Mouse (Mus musculus): ENCODE results near the gene Arhgef3. TPM values are rescaled to one million over a fixed set of nuclear protein-coding genes. Genes with fewer than 3 reads are reported as not detected.

Arhgef3 gene
- polyA plus RNA-seq, 1 experiment from 2014 or later = 26.6 TPM

DNA sequence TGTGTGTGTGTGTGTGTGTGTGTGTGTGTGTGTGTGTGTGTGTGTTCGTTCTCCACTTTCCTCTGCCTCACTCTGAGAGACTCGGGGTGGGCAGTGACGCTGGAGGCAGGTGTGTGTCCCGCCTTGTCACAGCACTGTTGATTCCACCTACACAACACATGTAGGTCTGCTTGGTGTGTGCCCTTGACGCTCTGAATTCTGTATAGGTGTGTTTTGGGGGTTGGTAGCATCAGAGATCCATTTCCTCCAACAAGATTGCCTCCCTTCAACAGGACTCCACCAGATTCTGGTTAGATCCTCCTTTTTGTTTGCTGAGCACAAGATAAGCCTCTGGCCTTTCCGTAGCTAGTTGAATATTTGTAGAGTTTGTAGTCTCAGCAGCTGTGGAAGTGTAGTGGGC is 222.5 kb downstream of the Arhgef3 start:
- Histone ChIP-seq H3K4me1 (replicated peaks) (peaks cover 48% of the 10 kb centered on the region), H3K4me2 (peak overlapping the region; percentile 95), H3K27me3 (peaks cover 12% of the 10 kb centered on the region), H3K4me3 (replicated peaks) (peak overlapping the region; percentile 66), H3K9ac (replicated peaks) (peak overlapping the region; percentile 71), H3K27ac (no peak overlapping the region), H3K36me3 (no peaks in the 10 kb centered on the region), H3K9me3 (no peaks in the 10 kb centered on the region)
- no peak for ATAC-seq (ENCODE audit: insufficient number of reproducible peaks, insufficient read depth, low FRiP score, low TSS enrichment, low read depth)
- 67% methylated on average over 6 of the region's 6 CpGs for WGBS

GRCm38 (mm10) chr14:27338034-27338708 is 223.5 kb downstream of the Arhgef3 start:
- ATAC-seq (ENCODE audit: insufficient number of reproducible peaks, insufficient read depth, low FRiP score, low TSS enrichment, low read depth) = no peak
- 37% methylated on average over 12 of the region's 12 CpGs for WGBS
- Histone ChIP-seq H3K9me3 (no peaks in the 10 kb centered on the region), H3K27me3 (peaks cover 12% of the 10 kb centered on the region), H3K4me1 (replicated peaks) (peaks cover 43% of the 10 kb centered on the region), H3K4me3 (replicated peaks) (peak overlapping the region; percentile 66), H3K9ac (replicated peaks) (no peak overlapping the region), H3K36me3 (no peaks in the 10 kb centered on the region), H3K27ac (no peak overlapping the region), H3K4me2 (peak overlapping the region; percentile 95)

- Histone ChIP-seq H3K27ac (no peak overlapping the region), H3K4me2 (no peak overlapping the region), H3K36me3 (no peaks in the 10 kb centered on the region), H3K4me3 (replicated peaks) (no peak overlapping the region), H3K27me3 (peaks cover 12% of the 10 kb centered on the region), H3K4me1 (replicated peaks) (peaks cover 46% of the 10 kb centered on the region), H3K9ac (replicated peaks) (no peak overlapping the region), H3K9me3 (0 out of 2 replicates have a peak, but pooled peaks cover 3% of the 10 kb centered on the region)
- ATAC-seq (ENCODE audit: insufficient number of reproducible peaks, insufficient read depth, low FRiP score, low TSS enrichment, low read depth) = no peak
- WGBS = 69% methylated on average over 5 of the region's 5 CpGs
Measured at GRCm38 (mm10) chr14:27340682-27341415, 226.2 kb downstream of the Arhgef3 start.

DNA sequence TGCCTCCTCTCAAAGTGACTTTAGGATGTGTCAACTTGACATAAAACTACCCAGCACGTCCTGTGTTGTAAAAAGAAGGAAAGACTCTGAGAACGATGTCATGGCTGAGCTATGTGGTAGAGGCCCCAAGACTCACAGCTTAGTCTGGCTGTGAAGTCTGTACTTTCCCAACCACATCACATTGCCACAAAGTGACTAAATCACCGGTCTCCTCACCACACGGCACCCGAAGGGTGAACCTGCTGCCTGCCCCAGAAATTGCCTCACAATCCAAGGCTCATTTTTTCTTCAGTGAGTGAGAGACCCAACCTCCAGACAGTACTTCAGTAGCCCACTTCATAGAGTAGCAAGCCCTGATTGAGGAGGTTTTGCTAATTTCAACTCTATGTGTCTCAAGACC is 226.8 kb downstream of the Arhgef3 start:
- no peaks in the 10 kb centered on the region for H3K36me3 ChIP-seq
- H3K27me3 ChIP-seq = peaks cover 10% of the 10 kb centered on the region
- peaks cover 41% of the 10 kb centered on the region for H3K4me1 ChIP-seq (replicated peaks)
- 0 out of 2 replicates have a peak, but pooled peaks cover 3% of the 10 kb centered on the region for H3K9me3 ChIP-seq
- no peak overlapping the region for H3K4me2 ChIP-seq
- no peak overlapping the region for H3K4me3 ChIP-seq (replicated peaks)
- no peak overlapping the region for H3K9ac ChIP-seq (replicated peaks)
- ATAC-seq (ENCODE audit: insufficient number of reproducible peaks, insufficient read depth, low FRiP score, low TSS enrichment, low read depth) = no peak
- WGBS = 58% methylated on average over 5 of the region's 5 CpGs
- H3K27ac ChIP-seq = no peak overlapping the region

DNA sequence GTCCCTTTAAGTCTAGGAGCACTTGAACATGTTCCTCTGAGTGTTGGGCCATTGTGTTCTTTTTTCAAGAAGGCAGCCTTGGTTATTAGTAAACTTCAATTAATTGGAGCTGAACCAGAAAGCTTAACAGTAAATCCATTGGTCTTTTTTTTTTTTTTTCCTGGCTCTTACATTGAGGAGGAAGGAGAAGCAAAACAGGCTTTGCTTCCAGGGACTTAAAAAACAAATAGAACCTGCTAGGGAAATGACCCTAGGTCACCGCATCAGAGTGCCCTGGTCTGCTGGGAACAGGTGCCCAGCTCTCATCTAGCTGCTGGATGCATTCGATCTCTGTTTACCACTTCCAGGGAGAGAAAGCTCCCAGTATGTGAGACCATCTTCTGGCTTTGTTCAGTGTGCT is 227.8 kb downstream of the Arhgef3 start:
- no peak for ATAC-seq (ENCODE audit: insufficient number of reproducible peaks, insufficient read depth, low FRiP score, low TSS enrichment, low read depth)
- H3K9me3 ChIP-seq = 0 out of 2 replicates have a peak, but pooled peaks cover 3% of the 10 kb centered on the region
- WGBS = 62% methylated on average over 2 of the region's 2 CpGs
- H3K4me2 ChIP-seq = no peak overlapping the region
- H3K36me3 ChIP-seq = 0 out of 2 replicates have a peak, but pooled peaks cover 3% of the 10 kb centered on the region
- no peak overlapping the region for H3K9ac ChIP-seq (replicated peaks)
- H3K27me3 ChIP-seq = peaks cover under 1% of the 10 kb centered on the region; the same call in 1 of the 2 replicates
- H3K27ac ChIP-seq = no peak overlapping the region
- H3K4me3 ChIP-seq (replicated peaks) = no peak overlapping the region
- peaks cover 41% of the 10 kb centered on the region for H3K4me1 ChIP-seq (replicated peaks)

- Histone ChIP-seq H3K27ac (0 out of 2 replicates have a peak overlapping the region, but pooled peaks have one; percentile 17), H3K4me2 (no peak overlapping the region), H3K9ac (replicated peaks) (no peak overlapping the region), H3K36me3 (0 out of 2 replicates have a peak, but pooled peaks cover 3% of the 10 kb centered on the region), H3K9me3 (0 out of 2 replicates have a peak, but pooled peaks cover 3% of the 10 kb centered on the region), H3K4me3 (replicated peaks) (no peak overlapping the region), H3K4me1 (replicated peaks) (peaks cover 38% of the 10 kb centered on the region), H3K27me3 (no peaks in the 10 kb centered on the region; the same call in 1 of the 2 replicates)
- ATAC-seq (ENCODE audit: insufficient number of reproducible peaks, insufficient read depth, low FRiP score, low TSS enrichment, low read depth) = no peak
- WGBS = 36% methylated on average over 4 of the region's 4 CpGs
Measured at GRCm38 (mm10) chr14:27344250-27344990, 229.7 kb downstream of the Arhgef3 start.

DNA sequence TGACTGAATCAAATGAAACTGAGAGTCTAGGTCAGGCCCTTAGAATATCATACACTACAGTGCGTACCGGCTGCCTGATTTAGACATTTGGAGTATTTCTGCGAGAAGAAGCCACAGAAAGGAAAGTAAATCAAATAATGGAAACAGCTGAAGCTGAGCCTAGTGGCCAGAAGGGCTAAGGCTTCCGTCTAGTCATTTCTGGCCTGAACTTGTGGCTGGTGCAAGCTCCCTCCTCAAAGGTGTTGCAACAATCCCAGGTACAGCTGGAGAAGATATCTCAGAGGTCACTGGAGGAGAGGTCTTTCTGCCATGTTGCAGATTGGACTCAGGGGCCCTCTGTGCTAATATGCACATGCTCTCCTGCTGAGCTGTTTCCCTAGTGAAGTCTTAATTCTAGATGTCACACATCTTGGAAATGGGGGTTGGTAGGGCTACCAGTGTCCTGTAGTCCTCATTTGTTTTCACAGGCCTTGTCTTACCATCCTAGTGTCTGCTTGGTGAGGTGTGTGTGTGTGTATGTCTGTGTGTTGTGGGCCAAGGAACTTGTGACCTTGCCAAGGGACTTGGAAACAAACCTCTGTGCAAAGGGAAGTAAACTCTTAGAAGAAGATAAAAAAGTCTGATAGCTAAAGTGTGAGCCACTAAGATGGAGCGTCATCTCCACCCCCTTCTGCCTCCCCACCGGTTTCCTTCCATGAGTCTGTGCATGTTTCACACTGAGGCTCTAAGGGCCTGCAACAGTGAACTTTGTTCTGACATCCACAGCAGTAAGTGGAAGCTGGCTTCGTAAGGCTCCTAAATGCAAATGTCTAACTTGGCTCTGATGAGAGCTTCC is 230.6 kb downstream of the Arhgef3 start:
- Histone ChIP-seq H3K27ac (0 out of 2 replicates have a peak overlapping the region, but pooled peaks have one; percentile 17), H3K4me3 (replicated peaks) (no peak overlapping the region), H3K36me3 (0 out of 2 replicates have a peak, but pooled peaks cover 3% of the 10 kb centered on the region)

GRCm38 (mm10) chr14:27347224-27347623 is 232.5 kb downstream of the Arhgef3 start:
- 0 out of 2 replicates have a peak, but pooled peaks cover 3% of the 10 kb centered on the region for H3K36me3 ChIP-seq
- 0 out of 2 replicates have a peak, but pooled peaks cover 3% of the 10 kb centered on the region for H3K9me3 ChIP-seq
- no peak for ATAC-seq (ENCODE audit: insufficient number of reproducible peaks, insufficient read depth, low FRiP score, low TSS enrichment, low read depth)
- no peak overlapping the region for H3K9ac ChIP-seq (replicated peaks)
- no peak overlapping the region for H3K4me2 ChIP-seq
- 74% methylated on average over 3 of the region's 3 CpGs for WGBS
- no peak overlapping the region for H3K27ac ChIP-seq
- H3K4me1 ChIP-seq (replicated peaks) = peaks cover 46% of the 10 kb centered on the region
- no peak overlapping the region for H3K4me3 ChIP-seq (replicated peaks)
- H3K27me3 ChIP-seq = no peaks in the 10 kb centered on the region; the same call in 1 of the 2 replicates

More for the DNA sequence above, 230.6 kb downstream of the Arhgef3 start:
- H3K4me1 ChIP-seq (replicated peaks) = peaks cover 42% of the 10 kb centered on the region
- ATAC-seq (ENCODE audit: insufficient number of reproducible peaks, insufficient read depth, low FRiP score, low TSS enrichment, low read depth) = no peak
- H3K9ac ChIP-seq (replicated peaks) = no peak overlapping the region
- H3K9me3 ChIP-seq = 0 out of 2 replicates have a peak, but pooled peaks cover 3% of the 10 kb centered on the region
- H3K4me2 ChIP-seq = no peak overlapping the region
- no peaks in the 10 kb centered on the region; the same call in 1 of the 2 replicates for H3K27me3 ChIP-seq
- 83% methylated on average over 7 of the region's 7 CpGs for WGBS

GRCm38 (mm10) chr14:27347666-27348065 is 233.0 kb downstream of the Arhgef3 start:
- WGBS = 89% methylated on average over 5 of the region's 5 CpGs
- H3K27ac ChIP-seq = no peak overlapping the region

GRCm38 (mm10) chr14:27348088-27348487 is 233.4 kb downstream of the Arhgef3 start:
- Histone ChIP-seq H3K36me3 (peaks cover 3% of the 10 kb centered on the region; the same call in 1 of the 2 replicates), H3K4me3 (replicated peaks) (no peak overlapping the region), H3K9ac (replicated peaks) (no peak overlapping the region), H3K4me2 (no peak overlapping the region), H3K27me3 (no peaks in the 10 kb centered on the region; the same call in 1 of the 2 replicates), H3K4me1 (replicated peaks) (peaks cover 50% of the 10 kb centered on the region), H3K27ac (no peak overlapping the region), H3K9me3 (0 out of 2 replicates have a peak, but pooled peaks cover 3% of the 10 kb centered on the region)
- WGBS = 70% methylated on average over 2 of the region's 2 CpGs
- ATAC-seq (ENCODE audit: insufficient number of reproducible peaks, insufficient read depth, low FRiP score, low TSS enrichment, low read depth) = no peak

More at GRCm38 (mm10) chr14:27347666-27348065, 233.0 kb downstream of the Arhgef3 start:
- no peaks in the 10 kb centered on the region; the same call in 1 of the 2 replicates for H3K27me3 ChIP-seq
- H3K4me1 ChIP-seq (replicated peaks) = peaks cover 46% of the 10 kb centered on the region
- ATAC-seq (ENCODE audit: insufficient number of reproducible peaks, insufficient read depth, low FRiP score, low TSS enrichment, low read depth) = no peak
- 0 out of 2 replicates have a peak, but pooled peaks cover 3% of the 10 kb centered on the region for H3K36me3 ChIP-seq
- H3K9ac ChIP-seq (replicated peaks) = no peak overlapping the region
- H3K4me2 ChIP-seq = no peak overlapping the region
- H3K4me3 ChIP-seq (replicated peaks) = no peak overlapping the region
- H3K9me3 ChIP-seq = 0 out of 2 replicates have a peak, but pooled peaks cover 3% of the 10 kb centered on the region

Measured in limb, embryonic 12.5 days (tissue).